Mouse (Mus musculus) liver, embryonic 14 days (tissue): ENCODE data around the gene Gm10439. TPM values are rescaled to one million over a fixed set of nuclear protein-coding genes. Genes with fewer than 3 reads are reported as not detected.

Experiments
- polyA plus RNA-seq: library from polyadenylated mRNA; depleted of rRNA; stranded (reverse); fragments of >200 nt; gene quantifications from 2 replicates; pipeline ENCODE4 v1.2.3, GENCODE M21; 2012; rRNA removed

Gm10439 gene
- not detected in 2 replicates for polyA plus RNA-seq

GRCm38 (mm10) chrX:149594270-149594669, at the start of gene Gm10439:
TSS of gene Gm10439 (plus strand) at chrX:149594570.

Other genes starting within 250 kb of the Gm10439 start
- not detected in 2 replicates for gene Gm15085, start 147.0 kb upstream of the Gm10439 start, polyA plus RNA-seq
- not detected in 2 replicates for gene Gm15097, start 189.9 kb downstream of the Gm10439 start, polyA plus RNA-seq